Mouse (Mus musculus) testis, postnatal 10 days (tissue): ENCODE data around the gene Krtdap.
"Not testable (repeated sequence)": the region's sequence is repeated elsewhere in the genome, so short reads cannot be mapped to it uniquely, and the experiment has no call there.

Source experiments
- DNase-seq: peaks from one replicate; pipeline ENCODE4 v3.0.0; 2021; ENCODE audit warnings: low spot score

Gene Krtdap

GRCm38 (mm10) chr7:30785721-30786546 is 1.8 kb upstream of the Krtdap start:
- DNase-seq, result no peak

GRCm38 (mm10) chr7:30790141-30790540 is 2.4 kb downstream of the Krtdap start:
- DNase-seq, result no peak

GRCm38 (mm10) chr7:30791921-30792320 is 4.2 kb downstream of the Krtdap start:
- DNase-seq, result no peak

GRCm38 (mm10) chr7:30794921-30795320 is 7.2 kb downstream of the Krtdap start:
- no peak for DNase-seq

- no peak for DNase-seq
Observed at GRCm38 (mm10) chr7:30796790-30797189, 9.1 kb downstream of the Krtdap start.

GRCm38 (mm10) chr7:30800653-30801052 is 13.0 kb downstream of the Krtdap start:
- DNase-seq, result no peak

GRCm38 (mm10) chr7:30803256-30803655 is 15.6 kb downstream of the Krtdap start:
- no peak for DNase-seq

GRCm38 (mm10) chr7:30804026-30804715 is 16.5 kb downstream of the Krtdap start:
- DNase-seq, result no peak

GRCm38 (mm10) chr7:30805924-30806323 is 18.2 kb downstream of the Krtdap start:
- DNase-seq, result peak; percentile 80

- DNase-seq, result no peak
Observed at GRCm38 (mm10) chr7:30810319-30810718, 22.6 kb downstream of the Krtdap start.

- no peak for DNase-seq
Observed at GRCm38 (mm10) chr7:30811757-30812290, 24.1 kb downstream of the Krtdap start.

GRCm38 (mm10) chr7:30812291-30812807 is 24.7 kb downstream of the Krtdap start:
- no peak for DNase-seq

GRCm38 (mm10) chr7:30820131-30820530 is 32.4 kb downstream of the Krtdap start:
- no peak for DNase-seq

GRCm38 (mm10) chr7:30820854-30821445 is 33.3 kb downstream of the Krtdap start:
- no peak for DNase-seq

- DNase-seq, result no peak
Observed at GRCm38 (mm10) chr7:30821532-30821931, 33.8 kb downstream of the Krtdap start.

- DNase-seq, result no peak
Observed at GRCm38 (mm10) chr7:30823675-30824074, 36.0 kb downstream of the Krtdap start, which contains the start of gene Ffar2. Gene Ffar2 (minus strand): TSS chr7:30823775.

- DNase-seq, result no peak
Observed at GRCm38 (mm10) chr7:30824306-30824705, 36.6 kb downstream of the Krtdap start.

GRCm38 (mm10) chr7:30826660-30827059 is 39.0 kb downstream of the Krtdap start:
- no peak for DNase-seq

- not testable (repeated sequence) for DNase-seq
Observed at GRCm38 (mm10) chr7:30828871-30829270, 41.2 kb downstream of the Krtdap start.

GRCm38 (mm10) chr7:30829428-30829827 is 41.7 kb downstream of the Krtdap start:
- no peak for DNase-seq

- DNase-seq, result no peak
Observed at GRCm38 (mm10) chr7:30832261-30832660, 44.6 kb downstream of the Krtdap start.

- not testable (repeated sequence) for DNase-seq
Observed at GRCm38 (mm10) chr7:30832684-30833083, 45.0 kb downstream of the Krtdap start.
